Mouse (Mus musculus): Measurements from ENCODE around the gene Gm10663.

- TF ChIP-seq CTCF (IDR thresholded peaks at IDR 0.05; ENCODE audit: borderline replicate concordance, extremely low read depth, insufficient read depth, insufficient read length) (no peak), POLR2A (IDR thresholded peaks at IDR 0.05; ENCODE audit: borderline replicate concordance, extremely low read depth, insufficient read depth, insufficient read length, poor library complexity, severe bottlenecking) (no peak)
Observed at GRCm38 (mm10) chr8:65097760-65098415, 23.1 kb downstream of the Gm10663 start.

All from brain, embryonic 14.5 days (tissue).